Mouse (Mus musculus) MEL (cell line): ENCODE results near the gene Mdm1. TPM values are rescaled to one million over a fixed set of nuclear protein-coding genes. Genes with fewer than 3 reads are reported as not detected.

Experiments
- DNase-seq: peaks from one replicate; pipeline ENCODE4 v3.0.0; 2011; ENCODE audit warnings: low read depth, low spot score
- H3K27ac ChIP-seq: 2 replicates; pipeline ENCODE4 v1.5.1; 2012; ENCODE audit warnings: low read depth, mild to moderate bottlenecking, control low read depth, low read length, moderate library complexity; ENCODE audit not compliant: control insufficient read depth
- H3K27me3 ChIP-seq, 2 experiments: fragments of 150-350 bp in 1 of 2; sonication (generic) in 1 of 2; 2 replicates each; pipeline ENCODE4 v1.6.1; 2012; ENCODE audit warnings: low read length in 2 of 2, mild to moderate bottlenecking in 2 of 2, improper control_type of control experiment in 1 of 2, moderate library complexity in 1 of 2; ENCODE audit not compliant: insufficient read depth in 2 of 2, control insufficient read depth in 1 of 2
- H3K36me3 ChIP-seq, 2 experiments: 2 replicates each; pipeline ENCODE4 v1.6.1; 2012 to 2014; ENCODE audit warnings: low read length in 2 of 2, improper control_type of control experiment in 1 of 2, inconsistent platforms in 1 of 2, mild to moderate bottlenecking in 1 of 2; ENCODE audit not compliant: insufficient read depth in 2 of 2, control insufficient read depth in 1 of 2
- H3K4me1 ChIP-seq, 2 experiments: fragments of 150-350 bp in 1 of 2; sonication (generic) in 1 of 2; 2 replicates each; pipeline ENCODE4 v1.6.1; 2012; ENCODE audit warnings: low read length in 2 of 2, improper control_type of control experiment in 1 of 2, mild to moderate bottlenecking in 1 of 2; ENCODE audit not compliant: insufficient read depth in 2 of 2, control insufficient read depth in 1 of 2
- H3K4me3 ChIP-seq, 2 experiments: fragments of 150-350 bp in 1 of 2; sonication (generic) in 1 of 2; 2 replicates each; pipeline ENCODE4 v1.5.1; 2012; ENCODE audit warnings: low read depth in 2 of 2, low read length in 2 of 2, mild to moderate bottlenecking in 2 of 2, moderate library complexity in 2 of 2, control low read depth in 1 of 2, improper control_type of control experiment in 1 of 2; ENCODE audit not compliant: control insufficient read depth in 1 of 2, insufficient read depth in 1 of 2
- H3K79me2 ChIP-seq: 2 replicates; pipeline ENCODE4 v1.6.1; 2012; ENCODE audit warnings: mild to moderate bottlenecking, low read length, moderate library complexity; ENCODE audit not compliant: control insufficient read depth, poor library complexity, insufficient read depth
- H3K9ac ChIP-seq: 2 replicates; pipeline ENCODE4 v1.6.1; 2012; ENCODE audit warnings: low read depth, mild to moderate bottlenecking, control low read depth, low read length, moderate library complexity; ENCODE audit not compliant: control insufficient read depth, poor library complexity, severe bottlenecking
- H3K9me3 ChIP-seq: fragments of 150-350 bp; sonication (generic); replicated peaks from 2 replicates; pipeline ENCODE4 v1.6.1; 2012; ENCODE audit warnings: mild to moderate bottlenecking, low read length, improper control_type of control experiment, moderate library complexity; ENCODE audit not compliant: insufficient read depth
- CHD2 ChIP-seq: IDR thresholded peaks from 2 replicates; pipeline ENCODE4 v1.6.1; 2011; ENCODE audit warnings: low read length, improper control_type of control experiment
- CTCF ChIP-seq, 3 experiments: IDR thresholded peaks in 2 of 3; conservative IDR thresholded peaks in 1 of 3; 2 replicates each; pipeline ENCODE4 v1.5.1; 2011 to 2012; ENCODE audit warnings: low read length in 3 of 3, low read depth in 2 of 3, mild to moderate bottlenecking in 2 of 3, improper control_type of control experiment in 1 of 3, inconsistent platforms in 1 of 3, mixed read lengths in 1 of 3, moderate library complexity in 1 of 3; ENCODE audit not compliant: control insufficient read depth in 1 of 3, insufficient read depth in 1 of 3, poor library complexity in 1 of 3, severe bottlenecking in 1 of 3
- E2F4 ChIP-seq: IDR thresholded peaks from 2 replicates; pipeline ENCODE4 v1.6.1; 2011; ENCODE audit warnings: low read depth, low read length, improper control_type of control experiment, borderline replicate concordance
- ELF1 ChIP-seq: IDR thresholded peaks from 2 replicates; pipeline ENCODE4 v1.6.1; 2014; ENCODE audit warnings: low read depth, mild to moderate bottlenecking, inconsistent platforms, low read length, improper control_type of control experiment, moderate library complexity
- EP300 ChIP-seq, 2 experiments: IDR thresholded peaks; 2 replicates each; pipeline ENCODE4 v1.6.1; 2011; ENCODE audit warnings: improper control_type of control experiment in 2 of 2, low read length in 2 of 2, low read depth in 1 of 2, mild to moderate bottlenecking in 1 of 2
- GATA1 ChIP-seq: IDR thresholded peaks from 2 replicates; pipeline ENCODE4 v1.6.1; 2011; ENCODE audit warnings: low read depth, low read length, improper control_type of control experiment
- HCFC1 ChIP-seq: IDR thresholded peaks from 2 replicates; pipeline ENCODE4 v1.6.1; 2012; ENCODE audit warnings: low read depth, mild to moderate bottlenecking, inconsistent platforms, low read length, improper control_type of control experiment, moderate library complexity
- JUND ChIP-seq: IDR thresholded peaks from 2 replicates; pipeline ENCODE4 v1.6.1; 2011; ENCODE audit warnings: low read depth, mild to moderate bottlenecking, improper control_type of control experiment, low read length
- KAT2A ChIP-seq: conservative IDR thresholded peaks from 2 replicates; pipeline ENCODE4 v1.6.1; 2012; ENCODE audit warnings: low read depth, low read length, improper control_type of control experiment, inconsistent platforms
- MAFK ChIP-seq: IDR thresholded peaks from 2 replicates; pipeline ENCODE4 v1.6.1; 2011; ENCODE audit warnings: low read depth, mild to moderate bottlenecking, low read length, improper control_type of control experiment, borderline replicate concordance
- MAX ChIP-seq: IDR thresholded peaks from 2 replicates; pipeline ENCODE4 v1.6.1; 2011; ENCODE audit warnings: low read length, improper control_type of control experiment
- MAZ ChIP-seq: IDR thresholded peaks from 2 replicates; pipeline ENCODE4 v1.6.1; 2012; ENCODE audit warnings: low read depth, mild to moderate bottlenecking, inconsistent platforms, low read length, improper control_type of control experiment
- MEF2A ChIP-seq: IDR thresholded peaks from 2 replicates; pipeline ENCODE4 v1.6.1; 2014; ENCODE audit warnings: low read depth, mild to moderate bottlenecking, inconsistent platforms, low read length, improper control_type of control experiment; ENCODE audit not compliant: poor library complexity, insufficient replicate concordance, severe bottlenecking; ENCODE audit errors: extremely low read depth
- MXI1 ChIP-seq: IDR thresholded peaks from 2 replicates; pipeline ENCODE4 v1.6.1; 2011; ENCODE audit warnings: mild to moderate bottlenecking, low read depth, low read length, improper control_type of control experiment
- MYB ChIP-seq: IDR thresholded peaks from 2 replicates; pipeline ENCODE4 v1.6.1; 2011; ENCODE audit warnings: mild to moderate bottlenecking, low read depth, low read length, improper control_type of control experiment
- MYC ChIP-seq: IDR thresholded peaks from 2 replicates; pipeline ENCODE4 v1.6.1; 2011; ENCODE audit warnings: low read depth, mild to moderate bottlenecking, low read length, improper control_type of control experiment, moderate library complexity
- NELFE ChIP-seq: IDR thresholded peaks from 2 replicates; pipeline ENCODE4 v1.6.1; 2011; ENCODE audit warnings: low read depth, low read length, improper control_type of control experiment
- POLR2A ChIP-seq, 2 experiments: IDR thresholded peaks; 2 replicates each; pipeline ENCODE4 v1.6.1; 2011 to 2012; ENCODE audit warnings: low read length in 2 of 2, mild to moderate bottlenecking in 2 of 2, control low read depth in 1 of 2, improper control_type of control experiment in 1 of 2, low read depth in 1 of 2, moderate library complexity in 1 of 2; ENCODE audit not compliant: control insufficient read depth in 1 of 2, insufficient read depth in 1 of 2, poor library complexity in 1 of 2
- POLR2AphosphoS2 ChIP-seq: IDR thresholded peaks from 2 replicates; pipeline ENCODE4 v1.6.1; 2011; ENCODE audit warnings: low read length, improper control_type of control experiment
- RAD21 ChIP-seq: IDR thresholded peaks from 2 replicates; pipeline ENCODE4 v1.6.1; 2011; ENCODE audit warnings: mild to moderate bottlenecking, low read depth, low read length, improper control_type of control experiment
- RCOR1 ChIP-seq: IDR thresholded peaks from 2 replicates; pipeline ENCODE4 v1.6.1; 2012; ENCODE audit warnings: low read depth, mild to moderate bottlenecking, inconsistent platforms, low read length, improper control_type of control experiment
- SIN3A ChIP-seq: IDR thresholded peaks from 2 replicates; pipeline ENCODE4 v1.6.1; 2012; ENCODE audit warnings: low read length, improper control_type of control experiment, inconsistent platforms
- SMC3 ChIP-seq: IDR thresholded peaks from 2 replicates; pipeline ENCODE4 v1.6.1; 2011; ENCODE audit warnings: low read depth, low read length, improper control_type of control experiment
- TCF12 ChIP-seq: IDR thresholded peaks from 2 replicates; pipeline ENCODE4 v1.6.1; 2014; ENCODE audit warnings: low read depth, mild to moderate bottlenecking, inconsistent platforms, low read length, improper control_type of control experiment, moderate library complexity
- UBTF ChIP-seq: IDR thresholded peaks from 2 replicates; pipeline ENCODE4 v1.6.1; 2012; ENCODE audit warnings: low read depth, mild to moderate bottlenecking, inconsistent platforms, low read length, improper control_type of control experiment, moderate library complexity, borderline replicate concordance; ENCODE audit not compliant: insufficient read depth
- USF2 ChIP-seq, 2 experiments: IDR thresholded peaks; 2 replicates each; pipeline ENCODE4 v1.6.1; 2011 to 2012; ENCODE audit warnings: improper control_type of control experiment in 2 of 2, low read length in 2 of 2, borderline replicate concordance in 1 of 2, inconsistent platforms in 1 of 2, low read depth in 1 of 2, mild to moderate bottlenecking in 1 of 2; ENCODE audit not compliant: insufficient read depth in 1 of 2
- ZC3H11A ChIP-seq: IDR thresholded peaks from 2 replicates; pipeline ENCODE4 v1.6.1; 2012; ENCODE audit warnings: low read depth, mild to moderate bottlenecking, inconsistent platforms, low read length, improper control_type of control experiment
- ZKSCAN1 ChIP-seq: IDR thresholded peaks from 2 replicates; pipeline ENCODE4 v1.6.1; 2012; ENCODE audit warnings: low read depth, mild to moderate bottlenecking, inconsistent platforms, low read length, improper control_type of control experiment, moderate library complexity
- ZMIZ1 ChIP-seq: IDR thresholded peaks from 2 replicates; pipeline ENCODE4 v1.6.1; 2012; ENCODE audit warnings: low read depth, mild to moderate bottlenecking, inconsistent platforms, low read length, improper control_type of control experiment, moderate library complexity
- polyA plus RNA-seq, 2 experiments: library from polyadenylated mRNA; stranded (reverse) in 1 of 2; unstranded in 1 of 2; fragments of >175 nt in 1 of 2; fragments of >200 nt in 1 of 2; gene quantifications; 2 replicates each; pipeline versions ENCODE4 v1.2.1 to v1.2.4; 2012; ENCODE audit warnings: low replicate concordance in 2 of 2, low read depth in 1 of 2; ENCODE audit not compliant: insufficient read length in 2 of 2, insufficient read depth in 1 of 2, missing spikeins in 1 of 2
- total RNA-seq: library from RNA; depleted of rRNA; stranded (reverse); fragments of 300-350 nt; gene quantifications from 2 replicates; pipeline ENCODE4 v1.2.3, GENCODE M21; 2012

Gene Mdm1
- total and polyA plus RNA-seq, 3 experiments = 27.9 to 44.5 TPM; not detected in 1

DNA sequence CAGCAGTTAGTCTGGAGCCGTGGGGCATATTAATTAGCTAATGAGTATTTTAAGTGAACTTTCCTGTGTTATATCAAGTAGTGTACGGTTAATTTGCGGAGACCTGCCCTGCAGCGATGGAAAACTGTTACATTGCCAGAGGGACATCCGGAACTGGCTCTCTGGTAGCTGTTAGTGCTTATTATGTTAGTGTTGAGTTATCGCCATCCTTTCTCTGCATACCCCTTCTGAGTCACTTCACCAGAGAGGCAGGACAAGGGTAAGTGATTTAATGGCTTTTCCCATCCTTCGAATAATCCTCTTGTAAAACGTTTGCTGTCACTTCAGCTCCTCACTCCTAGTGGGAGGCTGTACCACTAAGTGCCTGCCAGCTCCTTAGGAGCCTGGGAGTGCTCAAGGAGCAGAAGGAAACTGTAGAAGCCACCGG is 28.3 kb upstream of the Mdm1 start:
- no peaks in the 10 kb centered on the region for H3K36me3 ChIP-seq
- no peaks in the 10 kb centered on the region for H3K9me3 ChIP-seq
- no peaks in the 10 kb centered on the region for H3K79me2 ChIP-seq
- H3K4me3 ChIP-seq = no peak overlapping the region
- H3K9ac ChIP-seq = no peak overlapping the region
- DNase-seq = no peak
- H3K27me3 ChIP-seq = no peaks in the 10 kb centered on the region
- TF ChIP-seq GATA1 = no peak
- no peak for TF ChIP-seq MAZ
- TF ChIP-seq HCFC1 = no peak
- no peak for TF ChIP-seq ZMIZ1
- TF ChIP-seq KAT2A = no peak
- no peak for TF ChIP-seq USF2 (IDR thresholded peaks at IDR 0.05; ENCODE audit: borderline replicate concordance in 1 of 2, insufficient read depth in 1 of 2, low read depth in 1 of 2, low read length in 2 of 2)
- TF ChIP-seq, all 39 proteins: peak for 0
- peaks cover 0 to 3% of the 10 kb centered on the region in 2 experiments; a peak in 1 of 4 replicates for H3K4me1 ChIP-seq
- no peak overlapping the region for H3K27ac ChIP-seq

DNA sequence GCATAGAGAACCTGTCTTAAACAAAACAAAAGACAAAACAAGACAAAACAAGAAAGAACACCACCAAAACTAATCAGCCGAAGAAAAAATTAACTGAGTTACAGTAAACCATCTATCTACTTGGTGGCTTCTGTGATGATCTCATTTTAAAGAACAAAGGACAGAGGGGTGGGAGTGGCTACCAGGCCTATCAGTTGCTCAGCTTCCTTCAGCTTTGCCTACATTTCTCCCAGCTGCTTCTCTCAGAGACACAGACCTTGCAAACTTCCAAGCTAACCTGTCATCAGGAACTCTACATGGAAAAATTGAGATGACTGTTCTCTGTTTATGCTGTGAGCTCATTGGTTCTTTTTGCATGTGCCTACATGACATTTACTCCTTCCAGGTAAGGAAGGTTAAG is 27.3 kb upstream of the Mdm1 start:
- Histone ChIP-seq H3K4me1 (peaks cover 0 to 3% of the 10 kb centered on the region in 2 experiments; a peak in 1 of 4 replicates), H3K79me2 (no peaks in the 10 kb centered on the region), H3K27ac (no peak overlapping the region)

GRCm38 (mm10) chr10:118116456-118116855 is 25.2 kb upstream of the Mdm1 start:
- DNase-seq = no peak
- H3K4me1 ChIP-seq = peaks cover 0 to 3% of the 10 kb centered on the region in 2 experiments; a peak in 2 of 4 replicates
- no peak overlapping the region for H3K4me3 ChIP-seq
- H3K9ac ChIP-seq = no peak overlapping the region
- H3K27me3 ChIP-seq = no peaks in the 10 kb centered on the region
- no peaks in the 10 kb centered on the region for H3K79me2 ChIP-seq
- no peak overlapping the region for H3K27ac ChIP-seq
- H3K9me3 ChIP-seq = no peaks in the 10 kb centered on the region
- no peak for TF ChIP-seq ELF1
- no peak for TF ChIP-seq JUND
- no peak for TF ChIP-seq MYC
- no peak for TF ChIP-seq MXI1
- TF ChIP-seq POLR2A (IDR thresholded peaks at IDR 0.05; ENCODE audit: control insufficient read depth in 1 of 2, insufficient read depth in 1 of 2, low read depth in 1 of 2, low read length in 2 of 2, poor library complexity in 1 of 2) = no peak
- no peak for TF ChIP-seq SMC3
- TF ChIP-seq ZKSCAN1 = no peak
- no peak for TF ChIP-seq UBTF
- no peak for TF ChIP-seq SIN3A
- no peak for TF ChIP-seq RAD21
- no peak for TF ChIP-seq CTCF (IDR thresholded peaks at IDR 0.05 in 2 of 3, conservative IDR thresholded peaks at IDR 0.05 in 1 of 3; ENCODE audit: control insufficient read depth in 1 of 3, insufficient read depth in 1 of 3, low read depth in 2 of 3, low read length in 3 of 3, poor library complexity in 1 of 3, severe bottlenecking in 1 of 3)
- no peaks in the 10 kb centered on the region for H3K36me3 ChIP-seq

More for the DNA sequence above, 27.3 kb upstream of the Mdm1 start:
- Histone ChIP-seq H3K9me3 (no peaks in the 10 kb centered on the region), H3K27me3 (no peaks in the 10 kb centered on the region), H3K36me3 (no peaks in the 10 kb centered on the region), H3K4me3 (no peak overlapping the region), H3K9ac (no peak overlapping the region)
- no peak for TF ChIP-seq MAFK
- no peak for TF ChIP-seq UBTF
- TF ChIP-seq E2F4 = no peak
- TF ChIP-seq SMC3 = no peak
- TF ChIP-seq NELFE = no peak
- no peak for TF ChIP-seq JUND
- TF ChIP-seq ELF1 = no peak
- no peak for TF ChIP-seq CHD2
- TF ChIP-seq CTCF (IDR thresholded peaks at IDR 0.05 in 2 of 3, conservative IDR thresholded peaks at IDR 0.05 in 1 of 3; ENCODE audit: control insufficient read depth in 1 of 3, insufficient read depth in 1 of 3, low read depth in 2 of 3, low read length in 3 of 3, poor library complexity in 1 of 3, severe bottlenecking in 1 of 3) = no peak
- TF ChIP-seq ZC3H11A = no peak
- no peak for TF ChIP-seq MYB
- TF ChIP-seq RCOR1 = no peak
- TF ChIP-seq TCF12 = no peak
- no peak for TF ChIP-seq EP300 (IDR thresholded peaks at IDR 0.05; ENCODE audit: low read depth in 1 of 2, low read length in 2 of 2)
- no peak for TF ChIP-seq POLR2AphosphoS2
- TF ChIP-seq MYC = no peak
- TF ChIP-seq MEF2A = no peak
- TF ChIP-seq MAX = no peak
- no peak for TF ChIP-seq MAZ
- TF ChIP-seq KAT2A = no peak
- peak; percentile 35 for DNase-seq
